Mouse (Mus musculus): Measurements from ENCODE around the gene Accsl. TPM values are rescaled to one million over a fixed set of nuclear protein-coding genes. Genes with fewer than 3 reads are reported as not detected.

Gene Accsl
- polyA plus RNA-seq, 1 experiment from 2014 or later: not detected

DNA sequence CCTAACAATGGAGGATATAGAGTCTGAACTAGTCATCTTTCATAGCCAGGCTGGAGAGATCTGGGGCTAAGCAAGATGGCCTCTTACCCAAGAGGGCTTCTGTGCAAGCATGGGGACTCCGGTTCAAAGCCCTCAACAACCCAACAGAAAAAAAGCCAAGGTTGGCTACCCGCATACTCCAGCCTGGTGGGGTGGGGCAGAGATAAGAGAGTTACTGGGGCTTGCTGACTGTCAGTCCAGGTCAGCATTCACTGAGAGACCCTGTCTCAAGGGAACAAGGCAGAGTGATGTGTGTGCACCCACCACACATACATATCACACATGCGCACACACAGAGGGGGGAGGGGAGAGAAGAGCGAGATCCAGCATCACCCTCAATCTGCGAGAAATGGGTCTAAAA is 51.2 kb downstream of the Accsl start:
- ChIA-PET POLR2A (no interaction called here), CTCF (interaction anchor here (2.0 kb wide), 1 partner anchor 8 kb away, joined by 6 read pairs; no protein-coding TSS in a partner anchor)
- H3K27me3 ChIP-seq: no peaks in the 10 kb centered on the region
- no peak for DNase-seq (ENCODE audit: low read depth, low spot score)
- no peak for ATAC-seq
- in situ Hi-C loops (cut with MboI; ENCODE audit: low pct_unique_long_range_greater_than_20kb): no loop called here
- TF ChIP-seq CTCF (IDR thresholded peaks at IDR 0.05): no peak

GRCm38 (mm10) chr2:93813343-93813742 is 55.6 kb downstream of the Accsl start:
- POLR2A ChIA-PET: no interaction called here
- in situ Hi-C loops (cut with MboI; ENCODE audit: low pct_unique_long_range_greater_than_20kb): no loop called here

DNA sequence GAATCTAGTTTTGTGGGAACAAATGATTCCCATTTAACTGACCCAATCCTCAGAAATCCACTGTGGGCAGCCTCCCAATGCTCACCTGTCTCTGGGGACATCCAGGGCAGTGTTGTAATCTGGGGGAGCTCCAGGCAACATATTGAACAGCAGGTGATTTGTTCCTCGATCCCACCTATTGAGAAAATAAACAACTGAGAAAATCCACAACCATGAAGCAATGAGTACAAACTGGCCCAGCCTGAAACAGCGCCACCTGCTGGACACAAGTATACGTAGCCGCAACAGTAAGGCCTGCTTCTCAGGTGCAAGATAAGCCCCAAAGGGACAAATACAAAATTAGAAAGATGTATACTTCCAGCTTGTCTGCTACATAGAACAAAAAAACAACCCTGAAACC is 57.1 kb downstream of the Accsl start:
- ChIA-PET POLR2A (no interaction called here), CTCF (interaction anchor here (1.1 to 5.5 kb wide), 7 partner anchors 11 to 399 kb away, joined by 3 to 53 read pairs (median 17); partner anchors contain the start of gene Ext2)
- no peaks in the 10 kb centered on the region for H3K27me3 ChIP-seq
- in situ Hi-C loops (cut with MboI; ENCODE audit: low pct_unique_long_range_greater_than_20kb): no loop called here
- ATAC-seq (no peak), DNase-seq (ENCODE audit: low read depth, low spot score) (no peak)
- peak; percentile 93 for TF ChIP-seq CTCF (IDR thresholded peaks at IDR 0.05)

More at GRCm38 (mm10) chr2:93813343-93813742, 55.6 kb downstream of the Accsl start:
- ATAC-seq (no peak), DNase-seq (ENCODE audit: low read depth, low spot score) (no peak)
- no peaks in the 10 kb centered on the region for H3K27me3 ChIP-seq
- CTCF ChIA-PET: interaction anchor here (0.9 to 5.5 kb wide), 2 partner anchors 14 to 362 kb away, joined by 3 to 53 read pairs; no protein-coding TSS in a partner anchor
- no peak for TF ChIP-seq CTCF (IDR thresholded peaks at IDR 0.05)

DNA sequence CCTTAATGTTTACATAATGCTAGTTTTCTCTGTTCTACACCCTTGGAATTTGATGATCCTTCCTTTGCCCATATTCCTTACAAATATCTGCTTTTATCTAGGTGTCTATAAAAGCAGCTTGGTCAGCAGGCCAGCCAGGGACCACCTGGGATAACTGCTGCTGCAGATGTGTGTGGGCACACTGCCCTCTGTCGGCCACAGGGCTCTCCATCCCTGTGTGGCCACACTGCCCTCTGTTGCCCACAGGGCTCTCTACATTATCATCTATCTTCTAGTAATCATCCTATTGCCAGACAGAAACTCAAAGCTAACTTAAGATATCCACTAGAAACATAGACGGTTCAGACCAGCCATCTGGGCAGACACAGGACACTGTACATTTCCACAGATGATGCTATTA is 59.0 kb downstream of the Accsl start:
- DNase-seq (ENCODE audit: low read depth, low spot score): no peak
- ATAC-seq: no peak
- ChIA-PET CTCF (interaction anchor here (0.6 to 5.5 kb wide), 24 partner anchors 9 to 593 kb away, joined by 3 to 53 read pairs (median 4); partner anchors contain the start of gene Ext2), POLR2A (no interaction called here)
- no peaks in the 10 kb centered on the region for H3K27me3 ChIP-seq
- TF ChIP-seq CTCF (IDR thresholded peaks at IDR 0.05): peak; percentile 98
- in situ Hi-C loops (cut with MboI; ENCODE audit: low pct_unique_long_range_greater_than_20kb): no loop called here

DNA sequence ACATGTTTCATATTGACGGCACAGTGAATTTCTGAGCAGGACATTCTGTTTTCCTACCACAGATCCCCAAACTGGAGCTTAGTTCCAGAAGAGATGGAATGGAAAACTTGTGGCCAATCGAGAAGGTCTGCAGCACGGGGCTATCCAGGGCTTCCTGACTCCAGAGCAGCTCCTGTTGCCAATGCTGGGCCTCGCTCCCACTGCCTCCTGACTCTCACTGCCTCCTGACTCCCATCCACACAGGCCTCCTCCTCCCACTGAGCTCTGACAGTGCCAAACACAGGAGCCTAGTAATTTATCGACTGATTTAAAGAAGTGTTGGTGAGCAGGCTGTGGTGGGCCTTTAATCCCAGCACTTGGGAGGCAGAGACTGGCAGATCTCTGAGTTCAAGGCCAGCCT is 60.9 kb downstream of the Accsl start:
- in situ Hi-C loops (cut with MboI; ENCODE audit: low pct_unique_long_range_greater_than_20kb): no loop called here
- no peak for ATAC-seq
- H3K27me3 ChIP-seq: no peaks in the 10 kb centered on the region
- POLR2A ChIA-PET: no interaction called here
- CTCF ChIA-PET: interaction anchor here (2.8 to 5.5 kb wide), 2 partner anchors 9 to 17 kb away, joined by 12 to 53 read pairs; no protein-coding TSS in a partner anchor
- TF ChIP-seq CTCF (IDR thresholded peaks at IDR 0.05): no peak
- no peak for DNase-seq (ENCODE audit: low read depth, low spot score)

DNA sequence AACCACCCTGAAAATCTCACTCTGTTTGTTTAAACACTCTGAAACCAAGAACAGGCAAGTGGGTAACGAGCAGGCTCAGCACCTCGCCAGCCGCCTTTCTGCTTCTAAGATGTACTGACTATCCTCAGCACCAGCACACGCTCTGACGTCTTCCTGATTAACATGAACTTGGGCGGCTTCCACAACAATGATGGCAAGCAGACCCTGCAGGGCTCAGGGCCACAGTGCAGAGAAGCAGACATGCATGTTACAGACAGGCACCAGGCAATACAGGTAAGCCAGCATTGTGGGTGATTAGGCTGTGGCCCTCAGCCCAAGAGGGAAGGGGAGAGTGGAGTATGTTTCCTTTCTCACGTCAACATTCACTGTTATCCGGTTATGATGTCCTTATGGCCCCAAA is 61.5 kb downstream of the Accsl start:
- ATAC-seq (no peak), DNase-seq (ENCODE audit: low read depth, low spot score) (no peak)
- in situ Hi-C loops (cut with MboI; ENCODE audit: low pct_unique_long_range_greater_than_20kb): no loop called here
- ChIA-PET POLR2A (no interaction called here), CTCF (interaction anchor here (2.8 kb wide), 1 partner anchor 16 kb away, joined by 12 read pairs; no protein-coding TSS in a partner anchor)
- TF ChIP-seq CTCF (IDR thresholded peaks at IDR 0.05): no peak
- no peaks in the 10 kb centered on the region for H3K27me3 ChIP-seq

DNA sequence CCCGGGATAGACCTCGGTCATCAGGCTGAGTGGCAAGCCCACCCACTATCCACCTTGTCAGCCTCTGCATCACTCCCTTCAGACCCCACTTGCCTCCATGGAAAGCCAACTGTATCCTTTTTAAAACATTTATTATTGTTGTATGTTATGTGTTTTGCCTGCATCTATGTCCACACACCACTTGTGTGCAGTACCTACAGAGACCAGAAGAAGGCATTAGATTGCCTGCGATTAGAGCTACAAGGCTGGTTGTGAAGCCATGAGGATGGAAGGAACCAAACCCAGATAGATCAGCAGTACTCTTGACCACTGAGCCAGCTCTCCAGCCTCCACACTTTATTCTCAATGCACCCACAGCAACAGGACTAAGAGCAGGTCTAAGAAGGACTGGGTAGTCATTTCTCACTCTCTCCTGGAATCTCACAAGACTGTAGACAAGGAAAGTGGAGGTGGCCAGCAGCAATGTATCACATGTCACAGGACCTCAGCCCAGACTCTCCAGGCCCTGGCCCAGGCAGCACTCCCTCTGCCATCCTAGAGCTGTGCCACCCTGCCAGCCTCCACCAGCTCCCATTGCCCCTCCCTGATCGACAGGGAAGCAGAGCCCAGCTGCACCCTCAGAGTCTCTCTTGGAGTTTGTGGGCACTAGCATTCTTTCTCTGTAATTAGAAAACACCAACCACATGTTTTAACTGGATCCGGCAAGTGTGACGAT is 62.3 kb downstream of the Accsl start:
- no peak for DNase-seq (ENCODE audit: low read depth, low spot score)
- in situ Hi-C loops (cut with MboI; ENCODE audit: low pct_unique_long_range_greater_than_20kb): no loop called here
- ChIA-PET CTCF (no interaction called here), POLR2A (no interaction called here)
- TF ChIP-seq CTCF (IDR thresholded peaks at IDR 0.05): no peak
- no peaks in the 10 kb centered on the region for H3K27me3 ChIP-seq
- ATAC-seq: no peak

GRCm38 (mm10) chr2:93805523-93805922 is 63.4 kb downstream of the Accsl start:
- CTCF ChIA-PET: interaction anchor here (1.2 to 1.6 kb wide), 2 partner anchors 17 to 31 kb away, joined by 4 read pairs; partner anchors contain the start of gene Ext2
- in situ Hi-C loops (cut with MboI; ENCODE audit: low pct_unique_long_range_greater_than_20kb): no loop called here
- no peaks in the 10 kb centered on the region for H3K27me3 ChIP-seq
- no peak for DNase-seq (ENCODE audit: low read depth, low spot score)
- POLR2A ChIA-PET: no interaction called here
- ATAC-seq: no peak
- TF ChIP-seq CTCF (IDR thresholded peaks at IDR 0.05): no peak

Other genes with a start within 250 kb of the Accsl start
- gene Alx4, start 226.8 kb downstream of the Accsl start, polyA plus RNA-seq (2021): not detected
- 196 TPM for gene Ext2, start 46.6 kb downstream of the Accsl start, polyA plus RNA-seq (2021)
- 13.6 TPM for gene Accs, start 19.2 kb downstream of the Accsl start, polyA plus RNA-seq (2021)
- 0.37 TPM for gene Gm13889, start 88.0 kb upstream of the Accsl start, polyA plus RNA-seq (2021)
- not detected for gene Gm27027, start 127.2 kb upstream of the Accsl start, polyA plus RNA-seq (2021)
- 35.1 TPM for gene Alkbh3, start 141.7 kb upstream of the Accsl start, polyA plus RNA-seq (2021)

Data from Patski (cell line).